Mouse (Mus musculus) midbrain, embryonic 13.5 days (tissue): ENCODE results near the gene Actr2. TPM values are rescaled to one million over a fixed set of nuclear protein-coding genes. Genes with fewer than 3 reads are reported as not detected.
A peak's percentile ranks its signal among the peaks of the same experiment; 100 is the strongest.
"Not testable (repeated sequence)": the region's sequence is repeated elsewhere in the genome, so short reads cannot be mapped to it uniquely, and the experiment has no call there.

ENCODE experiments used
- ATAC-seq: fragments of 200-750 bp; cut with Nextera tagmentation; 2 replicates; pipeline ENCODE4 v1.8.0; 2017; ENCODE audit warnings: mild to moderate bottlenecking, moderate TSS enrichment, moderate library complexity
- H3K27ac ChIP-seq: fragments of 300-500 bp; sonication (generic); 2 replicates; pipeline ENCODE4 v1.5.1; 2015; ENCODE audit warnings: inconsistent platforms, mild to moderate bottlenecking, moderate library complexity
- H3K27me3 ChIP-seq: fragments of 300-500 bp; sonication (generic); 2 replicates; pipeline ENCODE4 v1.6.1; 2015; ENCODE audit warnings: mild to moderate bottlenecking, inconsistent platforms
- H3K36me3 ChIP-seq: fragments of 300-500 bp; sonication (generic); 2 replicates; pipeline ENCODE4 v1.6.1; 2015; ENCODE audit warnings: mild to moderate bottlenecking, inconsistent platforms
- H3K4me1 ChIP-seq: fragments of 300-500 bp; sonication (generic); replicated peaks from 2 replicates; pipeline ENCODE4 v1.6.1; 2015; ENCODE audit warnings: inconsistent platforms
- H3K4me2 ChIP-seq: fragments of 300-500 bp; sonication (generic); replicated peaks from 2 replicates; pipeline ENCODE4 v1.6.1; 2015; ENCODE audit warnings: moderate library complexity, mild to moderate bottlenecking, inconsistent platforms
- H3K4me3 ChIP-seq: fragments of 300-500 bp; sonication (generic); replicated peaks from 2 replicates; pipeline ENCODE4 v1.5.1; 2015; ENCODE audit warnings: mild to moderate bottlenecking, inconsistent platforms
- H3K9ac ChIP-seq: fragments of 300-500 bp; sonication (generic); replicated peaks from 2 replicates; pipeline ENCODE4 v1.6.1; 2015; ENCODE audit warnings: mild to moderate bottlenecking, inconsistent platforms
- H3K9me3 ChIP-seq: fragments of 300-500 bp; sonication (generic); 2 replicates; pipeline ENCODE4 v1.6.1; 2016; ENCODE audit warnings: mild to moderate bottlenecking, inconsistent platforms
- WGBS: fragments of 180-500 bp; shearing (Covaris S2); methylation state at CpG from one replicate; pipeline ENCODE4 v1.1.7; 2015; 5-methylcytosine and 5-hydroxymethylcytosine counted together
- polyA plus RNA-seq: library from polyadenylated mRNA; unstranded; fragments of >200 nt; fragmentation: Nextera tagmentation; extraction: Ambion mirVana; gene quantifications from 2 replicates; pipeline ENCODE4 v1.2.1, GENCODE M21; 2015

The Actr2 gene
- polyA plus RNA-seq, 1 experiment from 2014 or later, result 167 TPM

GRCm38 (mm10) chr11:20064086-20064485 is 48.6 kb downstream of the Actr2 start:
- not testable (repeated sequence) for ATAC-seq, H3K4me2 ChIP-seq
- 8% methylated on average over 2 of the region's 2 CpGs for WGBS

GRCm38 (mm10) chr11:20062801-20063200 is 49.9 kb downstream of the Actr2 start:
- H3K4me1 ChIP-seq, H3K9me3 ChIP-seq, H3K4me2 ChIP-seq, H3K9ac ChIP-seq, H3K27me3 ChIP-seq, H3K27ac ChIP-seq, ATAC-seq, H3K4me3 ChIP-seq: not testable (repeated sequence)
- WGBS, result 96% methylated on average over 9 of the region's 9 CpGs
- peaks cover 51% of the 10 kb centered on the region for H3K36me3 ChIP-seq

More at GRCm38 (mm10) chr11:20064086-20064485, 48.6 kb downstream of the Actr2 start:
- not testable (repeated sequence) for H3K27me3 ChIP-seq, H3K27ac ChIP-seq, H3K4me1 ChIP-seq, H3K9ac ChIP-seq, H3K4me3 ChIP-seq, H3K9me3 ChIP-seq
- peaks cover 45% of the 10 kb centered on the region for H3K36me3 ChIP-seq

- Histone ChIP-seq H3K4me1 (no peaks in the 10 kb centered on the region), H3K4me2 (no peak overlapping the region), H3K36me3 (peaks cover 58% of the 10 kb centered on the region), H3K27me3 (no peaks in the 10 kb centered on the region), H3K9me3 (no peaks in the 10 kb centered on the region), H3K4me3 (no peak overlapping the region), H3K9ac (no peak overlapping the region), H3K27ac (no peak overlapping the region)
- 85% methylated on average over 3 of the region's 3 CpGs for WGBS
- ATAC-seq, result no peak
Measured at GRCm38 (mm10) chr11:20059736-20060135, 53.0 kb downstream of the Actr2 start.

- 95% methylated on average over 2 of the region's 2 CpGs for WGBS
- H3K9ac ChIP-seq, result no peak overlapping the region
- no peak overlapping the region for H3K4me3 ChIP-seq
- peaks cover 53% of the 10 kb centered on the region for H3K36me3 ChIP-seq
- no peak for ATAC-seq
- H3K27ac ChIP-seq, result no peak overlapping the region
- no peaks in the 10 kb centered on the region for H3K27me3 ChIP-seq
- H3K4me2 ChIP-seq, result no peak overlapping the region
- H3K4me1 ChIP-seq, result peaks cover 5% of the 10 kb centered on the region
- no peaks in the 10 kb centered on the region for H3K9me3 ChIP-seq
Measured at GRCm38 (mm10) chr11:20057429-20057828, 55.3 kb downstream of the Actr2 start.

- WGBS, result 84% methylated on average over 1 of the region's 1 CpGs
- no peak overlapping the region for H3K4me2 ChIP-seq
- no peaks in the 10 kb centered on the region for H3K9me3 ChIP-seq
- H3K4me1 ChIP-seq, result peaks cover 5% of the 10 kb centered on the region
- H3K27me3 ChIP-seq, result no peaks in the 10 kb centered on the region
- peaks cover 49% of the 10 kb centered on the region for H3K36me3 ChIP-seq
- no peak overlapping the region for H3K9ac ChIP-seq
- ATAC-seq, result no peak
- no peak overlapping the region for H3K27ac ChIP-seq
- no peak overlapping the region for H3K4me3 ChIP-seq
Measured at GRCm38 (mm10) chr11:20056168-20056567, 56.5 kb downstream of the Actr2 start.

- peaks cover 5% of the 10 kb centered on the region for H3K4me1 ChIP-seq
- H3K27ac ChIP-seq, result peak overlapping the region; percentile 3; the same call in 1 of the 2 replicates
- peaks cover 42% of the 10 kb centered on the region for H3K36me3 ChIP-seq
- WGBS, result 30% methylated on average over 5 of the region's 5 CpGs
- no peak overlapping the region for H3K4me3 ChIP-seq
- H3K9me3 ChIP-seq, result no peaks in the 10 kb centered on the region
- H3K9ac ChIP-seq, result no peak overlapping the region
- H3K27me3 ChIP-seq, result no peaks in the 10 kb centered on the region
- no peak for ATAC-seq
- H3K4me2 ChIP-seq, result no peak overlapping the region
Measured at GRCm38 (mm10) chr11:20054617-20055016, 58.1 kb downstream of the Actr2 start.

GRCm38 (mm10) chr11:20053951-20054350 is 58.8 kb downstream of the Actr2 start:
- no peak for ATAC-seq
- H3K4me3 ChIP-seq, result no peak overlapping the region
- H3K27ac ChIP-seq, result peak overlapping the region; percentile 3; the same call in 1 of the 2 replicates
- H3K27me3 ChIP-seq, result no peaks in the 10 kb centered on the region
- no peaks in the 10 kb centered on the region for H3K9me3 ChIP-seq
- H3K4me2 ChIP-seq, result no peak overlapping the region
- no peak overlapping the region for H3K9ac ChIP-seq
- H3K4me1 ChIP-seq, result peaks cover 5% of the 10 kb centered on the region
- WGBS, result 77% methylated on average over 3 of the region's 3 CpGs
- peaks cover 36% of the 10 kb centered on the region for H3K36me3 ChIP-seq

GRCm38 (mm10) chr11:20052814-20053536 is 59.7 kb downstream of the Actr2 start:
- H3K36me3 ChIP-seq, result peaks cover 28% of the 10 kb centered on the region
- H3K4me3 ChIP-seq, result no peak overlapping the region
- ATAC-seq, result no peak
- H3K27ac ChIP-seq, result no peak overlapping the region
- 61% methylated on average over 13 of the region's 13 CpGs for WGBS
- H3K9me3 ChIP-seq, result no peaks in the 10 kb centered on the region
- no peak overlapping the region for H3K9ac ChIP-seq
- H3K4me2 ChIP-seq, result no peak overlapping the region
- peaks cover 5% of the 10 kb centered on the region for H3K4me1 ChIP-seq
- H3K27me3 ChIP-seq, result no peaks in the 10 kb centered on the region

- WGBS, result 66% methylated on average over 3 of the region's 3 CpGs
- Histone ChIP-seq H3K27me3 (no peaks in the 10 kb centered on the region), H3K27ac (no peak overlapping the region), H3K4me2 (no peak overlapping the region), H3K9ac (no peak overlapping the region), H3K4me1 (peaks cover 14% of the 10 kb centered on the region), H3K36me3 (peaks cover 4% of the 10 kb centered on the region; the same call in 1 of the 2 replicates), H3K9me3 (no peaks in the 10 kb centered on the region), H3K4me3 (no peak overlapping the region)
- ATAC-seq, result no peak
Measured at GRCm38 (mm10) chr11:20045586-20045985, 67.1 kb downstream of the Actr2 start.

- Histone ChIP-seq H3K27ac (no peak overlapping the region), H3K9ac (no peak overlapping the region), H3K4me2 (no peak overlapping the region), H3K27me3 (no peaks in the 10 kb centered on the region), H3K4me3 (no peak overlapping the region), H3K9me3 (no peaks in the 10 kb centered on the region), H3K4me1 (peaks cover 23% of the 10 kb centered on the region), H3K36me3 (no peaks in the 10 kb centered on the region)
- ATAC-seq, result no peak
- WGBS, result 72% methylated on average over 4 of the region's 4 CpGs
Measured at GRCm38 (mm10) chr11:20043256-20043655, 69.5 kb downstream of the Actr2 start.

GRCm38 (mm10) chr11:20042106-20042505 is 70.6 kb downstream of the Actr2 start:
- Histone ChIP-seq H3K27me3 (no peaks in the 10 kb centered on the region), H3K9ac (no peak overlapping the region), H3K9me3 (no peaks in the 10 kb centered on the region), H3K4me2 (no peak overlapping the region), H3K4me1 (peaks cover 23% of the 10 kb centered on the region), H3K36me3 (no peaks in the 10 kb centered on the region), H3K4me3 (no peak overlapping the region), H3K27ac (no peak overlapping the region)
- ATAC-seq, result no peak
- WGBS, result 76% methylated on average over 4 of the region's 4 CpGs

- Histone ChIP-seq H3K9me3 (no peaks in the 10 kb centered on the region), H3K27me3 (no peaks in the 10 kb centered on the region), H3K4me2 (no peak overlapping the region), H3K4me1 (peaks cover 23% of the 10 kb centered on the region), H3K36me3 (no peaks in the 10 kb centered on the region), H3K9ac (no peak overlapping the region), H3K4me3 (no peak overlapping the region), H3K27ac (no peak overlapping the region)
- no peak for ATAC-seq
- 22% methylated on average over 6 of the region's 6 CpGs for WGBS
Measured at GRCm38 (mm10) chr11:20041164-20041920, 71.4 kb downstream of the Actr2 start.
